Mouse (Mus musculus): ENCODE measurements around the gene 1700001L19Rik. TPM values are rescaled to one million over a fixed set of nuclear protein-coding genes. Genes with fewer than 3 reads are reported as not detected.

1700001L19Rik gene
- polyA plus RNA-seq, 1 experiment from 2014 or later = 1.1 TPM

DNA sequence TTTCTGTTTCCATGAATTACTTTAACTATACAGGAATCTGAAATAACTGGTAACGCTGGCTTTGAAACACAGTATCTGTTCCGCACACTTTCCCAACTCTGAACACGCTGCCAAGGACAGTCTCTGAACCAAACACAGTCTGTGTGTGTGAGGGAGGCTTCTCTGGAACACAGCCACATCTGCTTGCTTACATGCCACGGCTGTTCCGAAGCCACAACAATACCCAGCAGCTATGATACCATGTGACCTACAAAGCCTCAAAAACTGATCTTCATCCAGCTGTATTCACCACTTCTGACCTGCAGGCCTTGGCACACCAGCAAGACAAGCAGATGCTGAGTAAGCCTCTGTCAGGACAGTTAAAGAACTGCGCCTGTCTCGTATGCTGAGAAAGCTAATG lies 19.3 kb upstream of the 1700001L19Rik start:
- no peaks in the 10 kb centered on the region for H3K27me3 ChIP-seq (ENCODE audit: control insufficient read depth, insufficient read depth, low read length)
- no peak overlapping the region for H3K4me3 ChIP-seq (ENCODE audit: low read depth, low read length)
- no peak overlapping the region for H3K9ac ChIP-seq (ENCODE audit: low read length)
- H3K4me1 ChIP-seq (replicated peaks; ENCODE audit: control insufficient read depth, insufficient read depth, low read length) = peaks cover 4% of the 10 kb centered on the region; the same call in 1 of the 2 replicates
- DNase-seq (ENCODE audit: low spot score) = no peak
- no peak for ATAC-seq (replicated peaks; ENCODE audit: low FRiP score)
- 92% methylated on average over 7 of the region's 7 CpGs for WGBS
- H3K27ac ChIP-seq (ENCODE audit: low read depth, low read length) = no peak overlapping the region
- H3K9me3 ChIP-seq (ENCODE audit: control insufficient read depth, low read length) = no peaks in the 10 kb centered on the region
- no peaks in the 10 kb centered on the region; the same call in 1 of the 2 replicates for H3K36me3 ChIP-seq (ENCODE audit: control insufficient read depth, insufficient read depth, low read length)
- no peak overlapping the region for H3K4me2 ChIP-seq (ENCODE audit: low read depth, low read length, severe bottlenecking)

DNA sequence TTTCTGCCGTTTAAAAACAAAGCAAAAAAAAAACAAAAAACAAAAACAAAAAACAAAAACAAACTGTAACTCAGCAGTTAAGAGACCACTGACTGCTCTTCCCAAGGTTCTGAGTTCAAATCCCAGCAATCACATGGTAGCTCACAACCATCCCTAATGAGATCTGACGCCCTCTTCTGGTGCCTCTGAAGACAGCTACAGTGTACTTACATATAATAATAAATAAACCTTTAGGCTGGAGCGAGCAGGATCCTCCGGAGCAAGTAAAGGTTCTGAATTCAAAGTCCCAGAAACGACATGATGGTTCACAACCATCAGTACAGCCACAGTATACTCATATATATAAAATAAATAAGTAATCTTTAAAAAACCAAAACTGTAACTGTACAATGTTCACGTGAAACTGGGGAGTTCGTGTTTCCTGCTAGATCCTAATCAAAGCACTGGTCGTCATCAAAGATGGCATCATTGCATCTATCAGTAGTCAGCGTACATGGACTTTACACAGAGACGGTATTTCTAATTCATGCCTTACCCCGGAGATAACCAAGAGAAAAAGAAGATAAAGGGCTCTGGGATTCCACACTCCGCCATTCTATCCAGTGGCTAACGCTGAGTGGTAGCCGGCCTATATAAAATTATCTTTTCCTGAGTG lies 16.0 kb upstream of the 1700001L19Rik start:
- Histone ChIP-seq H3K36me3 (ENCODE audit: control insufficient read depth, insufficient read depth, low read length) (peaks cover 6% of the 10 kb centered on the region; the same call in 1 of the 2 replicates), H3K9ac (ENCODE audit: low read length) (peak overlapping the region; percentile 79), H3K9me3 (ENCODE audit: control insufficient read depth, low read length) (no peaks in the 10 kb centered on the region), H3K27me3 (ENCODE audit: control insufficient read depth, insufficient read depth, low read length) (no peaks in the 10 kb centered on the region), H3K27ac (ENCODE audit: low read depth, low read length) (no peak overlapping the region; the same call in 1 of the 2 replicates), H3K4me2 (ENCODE audit: low read depth, low read length, severe bottlenecking) (peak overlapping the region; percentile 54), H3K4me3 (ENCODE audit: low read depth, low read length) (peak overlapping the region; percentile 78), H3K4me1 (replicated peaks; ENCODE audit: control insufficient read depth, insufficient read depth, low read length) (peaks cover 4% of the 10 kb centered on the region; the same call in 1 of the 2 replicates)
- 28% methylated on average over 14 of the region's 14 CpGs for WGBS
- DNase-seq (ENCODE audit: low spot score) = no peak
- no peak for ATAC-seq (replicated peaks; ENCODE audit: low FRiP score)

DNA sequence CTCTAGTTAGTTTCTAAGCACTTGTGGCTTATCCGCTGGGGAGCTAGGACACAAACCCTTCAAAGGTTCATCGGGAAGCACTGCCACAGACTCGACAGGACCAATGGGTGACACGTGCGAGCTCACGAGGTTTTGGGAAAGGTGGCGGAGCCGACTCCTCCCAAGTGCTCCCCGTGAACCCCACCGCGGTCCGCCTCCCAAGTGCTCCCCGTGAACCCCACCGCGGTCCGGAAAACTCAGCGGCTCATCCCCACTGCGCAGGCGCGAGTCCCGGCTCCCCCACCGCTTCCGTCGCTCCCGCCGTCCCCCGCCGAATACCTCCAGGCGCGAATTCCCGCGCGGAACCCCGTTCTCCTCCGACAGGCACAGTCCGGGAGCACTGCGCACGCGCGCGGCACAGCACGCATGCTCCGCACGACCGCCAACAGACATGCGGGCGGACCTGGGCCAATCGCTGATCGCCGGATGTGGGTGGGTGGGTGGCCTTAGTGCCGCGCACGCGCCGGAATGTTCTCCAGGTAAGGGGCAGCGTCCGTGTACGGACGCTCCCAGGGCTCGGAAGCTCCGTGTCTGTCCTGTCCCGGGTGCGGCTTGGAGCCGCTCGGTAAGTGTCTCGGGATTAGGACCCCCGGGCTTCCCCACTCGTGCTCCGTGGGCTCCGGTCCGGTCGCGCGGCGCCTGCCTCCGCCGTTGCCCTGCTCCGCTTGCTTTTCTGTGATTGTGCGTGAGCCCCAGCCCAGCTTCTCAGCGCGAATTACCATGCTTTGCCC lies 15.3 kb upstream of the 1700001L19Rik start, which contains the start of the genes Mtrr and Fastkd3:
TSS of gene Mtrr (minus strand) at position 403 of the 770 bp plus-strand sequence.
TSS of gene Fastkd3 (plus strand) at position 488 of the 770 bp plus-strand sequence.
- H3K4me2 ChIP-seq (ENCODE audit: low read depth, low read length, severe bottlenecking) = peak within 1 kb of the TSS; percentile 91
- DNase-seq (ENCODE audit: low spot score) = peak; percentile 99
- H3K36me3 ChIP-seq (ENCODE audit: control insufficient read depth, insufficient read depth, low read length) = peaks cover 6% of the 10 kb centered on the region; the same call in 1 of the 2 replicates
- peak within 1 kb of the TSS; percentile 78 for H3K4me3 ChIP-seq (ENCODE audit: low read depth, low read length)
- ATAC-seq (replicated peaks; ENCODE audit: low FRiP score) = peak; percentile 99
- no peaks in the 10 kb centered on the region for H3K27me3 ChIP-seq (ENCODE audit: control insufficient read depth, insufficient read depth, low read length)
- peaks cover 4% of the 10 kb centered on the region; the same call in 1 of the 2 replicates for H3K4me1 ChIP-seq (replicated peaks; ENCODE audit: control insufficient read depth, insufficient read depth, low read length)
- peak within 1 kb of the TSS; percentile 79 for H3K9ac ChIP-seq (ENCODE audit: low read length)
- H3K9me3 ChIP-seq (ENCODE audit: control insufficient read depth, low read length) = no peaks in the 10 kb centered on the region
- under 1% methylated on average over 76 of the region's 81 CpGs for WGBS
- peak within 1 kb of the TSS; percentile 59; the same call in 1 of the 2 replicates for H3K27ac ChIP-seq (ENCODE audit: low read depth, low read length)

DNA sequence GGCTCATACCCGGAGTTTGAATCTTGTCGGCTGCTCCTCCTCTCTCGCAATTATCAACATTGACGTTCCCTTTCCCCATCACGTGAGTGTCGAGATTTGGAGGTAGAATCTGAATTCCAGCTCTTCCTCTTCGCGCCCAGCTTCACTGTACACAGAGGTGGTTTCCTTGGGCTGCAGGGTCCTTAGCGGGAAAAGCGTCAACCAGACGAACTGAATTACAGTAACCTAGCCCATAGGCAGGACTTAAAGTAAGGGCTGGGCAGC lies 14.8 kb upstream of the 1700001L19Rik start:
- no peaks in the 10 kb centered on the region for H3K27me3 ChIP-seq (ENCODE audit: control insufficient read depth, insufficient read depth, low read length)
- 0% methylated on average over 11 of the region's 11 CpGs for WGBS
- H3K4me1 ChIP-seq (replicated peaks; ENCODE audit: control insufficient read depth, insufficient read depth, low read length) = peaks cover 4% of the 10 kb centered on the region; the same call in 1 of the 2 replicates
- peak overlapping the region; percentile 37; the same call in 1 of the 2 replicates for H3K27ac ChIP-seq (ENCODE audit: low read depth, low read length)
- peak overlapping the region; percentile 91 for H3K4me2 ChIP-seq (ENCODE audit: low read depth, low read length, severe bottlenecking)
- H3K4me3 ChIP-seq (ENCODE audit: low read depth, low read length) = peak overlapping the region; percentile 78
- ATAC-seq (replicated peaks; ENCODE audit: low FRiP score) = no peak; the same call in 1 of the 2 replicates
- DNase-seq (ENCODE audit: low spot score) = no peak
- H3K9me3 ChIP-seq (ENCODE audit: control insufficient read depth, low read length) = no peaks in the 10 kb centered on the region
- peak overlapping the region; percentile 79 for H3K9ac ChIP-seq (ENCODE audit: low read length)
- H3K36me3 ChIP-seq (ENCODE audit: control insufficient read depth, insufficient read depth, low read length) = peaks cover 6% of the 10 kb centered on the region; the same call in 1 of the 2 replicates

DNA sequence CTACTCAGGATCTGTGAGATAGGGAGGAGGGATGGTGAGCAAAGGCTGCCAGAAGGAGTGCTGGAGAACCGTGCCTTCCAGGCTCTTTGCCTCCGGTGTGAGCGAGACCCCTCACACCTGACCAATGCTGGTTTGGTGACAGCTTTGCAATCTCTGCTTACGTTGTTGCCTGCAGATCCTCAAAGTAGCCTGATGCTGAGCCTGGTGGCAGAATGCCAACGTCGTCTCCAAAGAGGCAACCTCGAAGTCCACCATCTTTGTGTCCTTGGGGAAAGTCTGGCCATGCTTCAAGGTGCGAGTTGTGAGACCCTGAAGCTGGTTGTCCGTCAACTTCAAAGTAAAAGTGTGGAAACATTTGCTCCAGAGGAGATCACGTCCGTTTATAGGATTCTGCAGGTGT lies 13.3 kb upstream of the 1700001L19Rik start:
- H3K4me1 ChIP-seq (replicated peaks; ENCODE audit: control insufficient read depth, insufficient read depth, low read length) = peaks cover 4% of the 10 kb centered on the region; the same call in 1 of the 2 replicates
- no peaks in the 10 kb centered on the region for H3K9me3 ChIP-seq (ENCODE audit: control insufficient read depth, low read length)
- no peak overlapping the region for H3K4me3 ChIP-seq (ENCODE audit: low read depth, low read length)
- no peak overlapping the region for H3K27ac ChIP-seq (ENCODE audit: low read depth, low read length)
- WGBS = 94% methylated on average over 11 of the region's 11 CpGs
- no peak overlapping the region for H3K9ac ChIP-seq (ENCODE audit: low read length)
- DNase-seq (ENCODE audit: low spot score) (no peak), ATAC-seq (replicated peaks; ENCODE audit: low FRiP score) (no peak)
- H3K4me2 ChIP-seq (ENCODE audit: low read depth, low read length, severe bottlenecking) = no peak overlapping the region
- peaks cover 16% of the 10 kb centered on the region for H3K36me3 ChIP-seq (ENCODE audit: control insufficient read depth, insufficient read depth, low read length)
- H3K27me3 ChIP-seq (ENCODE audit: control insufficient read depth, insufficient read depth, low read length) = no peaks in the 10 kb centered on the region

DNA sequence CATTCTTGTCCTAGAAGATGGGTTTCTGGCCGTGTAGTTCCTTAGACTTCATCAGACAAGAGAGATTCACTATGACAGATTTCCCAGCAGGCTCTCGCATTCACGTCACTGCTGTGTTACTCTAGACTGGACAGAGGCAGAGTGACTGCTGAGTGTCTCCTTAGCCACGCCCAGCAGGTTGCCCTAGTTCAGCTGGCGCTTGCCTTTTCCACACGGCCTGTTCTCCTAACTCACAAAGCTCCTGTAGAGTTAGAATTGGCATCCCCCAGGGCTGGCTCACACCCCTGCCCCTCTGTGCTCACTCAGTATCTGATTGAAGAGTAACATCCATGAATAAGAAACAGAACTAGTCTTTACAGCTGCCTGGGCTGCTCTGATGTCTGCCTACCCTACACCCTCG lies 11.8 kb upstream of the 1700001L19Rik start:
- no peak overlapping the region for H3K9ac ChIP-seq (ENCODE audit: low read length)
- H3K4me3 ChIP-seq (ENCODE audit: low read depth, low read length) = no peak overlapping the region
- H3K36me3 ChIP-seq (ENCODE audit: control insufficient read depth, insufficient read depth, low read length) = peaks cover 16% of the 10 kb centered on the region
- no peaks in the 10 kb centered on the region for H3K9me3 ChIP-seq (ENCODE audit: control insufficient read depth, low read length)
- H3K27me3 ChIP-seq (ENCODE audit: control insufficient read depth, insufficient read depth, low read length) = no peaks in the 10 kb centered on the region
- WGBS = 87% methylated on average over 7 of the region's 7 CpGs
- peaks cover 4% of the 10 kb centered on the region; the same call in 1 of the 2 replicates for H3K4me1 ChIP-seq (replicated peaks; ENCODE audit: control insufficient read depth, insufficient read depth, low read length)
- H3K4me2 ChIP-seq (ENCODE audit: low read depth, low read length, severe bottlenecking) = no peak overlapping the region
- ATAC-seq (replicated peaks; ENCODE audit: low FRiP score) (no peak), DNase-seq (ENCODE audit: low spot score) (no peak)
- no peak overlapping the region for H3K27ac ChIP-seq (ENCODE audit: low read depth, low read length)

DNA sequence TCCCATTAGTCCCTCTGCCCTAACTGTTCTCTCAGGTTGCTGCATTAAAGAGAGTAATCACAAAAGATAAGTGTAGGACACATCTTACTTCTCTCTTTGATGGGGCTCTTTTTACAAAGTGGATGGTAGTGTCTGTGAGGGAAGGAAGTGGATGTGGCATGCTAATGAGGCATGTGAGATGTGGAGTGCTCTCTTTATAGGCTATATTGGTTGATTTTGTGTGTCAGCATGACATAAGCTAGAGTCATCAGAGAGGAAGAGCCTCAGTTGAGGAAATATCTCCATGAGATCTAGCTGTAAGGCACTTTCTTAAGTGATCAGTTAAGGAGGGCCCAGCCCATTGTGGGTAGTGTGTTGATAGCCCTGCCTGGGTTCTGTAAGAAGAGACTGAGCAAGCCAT lies 8.9 kb upstream of the 1700001L19Rik start:
- Histone ChIP-seq H3K36me3 (ENCODE audit: control insufficient read depth, insufficient read depth, low read length) (peaks cover 27% of the 10 kb centered on the region), H3K4me3 (ENCODE audit: low read depth, low read length) (no peak overlapping the region), H3K9ac (ENCODE audit: low read length) (no peak overlapping the region), H3K4me1 (replicated peaks; ENCODE audit: control insufficient read depth, insufficient read depth, low read length) (no peaks in the 10 kb centered on the region), H3K27me3 (ENCODE audit: control insufficient read depth, insufficient read depth, low read length) (no peaks in the 10 kb centered on the region), H3K27ac (ENCODE audit: low read depth, low read length) (no peak overlapping the region), H3K4me2 (ENCODE audit: low read depth, low read length, severe bottlenecking) (no peak overlapping the region), H3K9me3 (ENCODE audit: control insufficient read depth, low read length) (no peaks in the 10 kb centered on the region)
- no peak for ATAC-seq (replicated peaks; ENCODE audit: low FRiP score)
- no peak for DNase-seq (ENCODE audit: low spot score)

DNA sequence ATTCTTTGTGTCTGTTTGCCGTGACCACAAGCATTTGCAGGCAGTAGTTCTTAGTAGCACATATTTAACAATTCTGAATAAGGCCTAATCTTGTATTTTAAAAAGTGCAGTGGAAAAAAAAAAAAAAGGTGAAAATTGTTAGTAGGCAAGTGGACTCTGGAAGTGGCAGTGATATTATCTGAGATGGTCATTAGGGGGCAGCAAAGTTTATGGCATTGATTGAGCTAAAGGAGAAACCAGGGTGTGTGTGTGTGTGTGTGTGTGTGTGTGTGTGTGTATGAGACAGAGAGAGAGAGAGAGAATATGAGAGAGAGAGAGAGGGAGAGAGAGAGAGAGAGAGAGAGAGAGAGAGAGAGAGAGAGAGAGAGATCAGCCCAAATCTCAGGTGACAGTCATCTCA lies 3.4 kb upstream of the 1700001L19Rik start:
- Histone ChIP-seq H3K4me2 (ENCODE audit: low read depth, low read length, severe bottlenecking) (no peak overlapping the region), H3K27me3 (ENCODE audit: control insufficient read depth, insufficient read depth, low read length) (no peaks in the 10 kb centered on the region), H3K9me3 (ENCODE audit: control insufficient read depth, low read length) (no peaks in the 10 kb centered on the region), H3K4me1 (replicated peaks; ENCODE audit: control insufficient read depth, insufficient read depth, low read length) (no peaks in the 10 kb centered on the region), H3K36me3 (ENCODE audit: control insufficient read depth, insufficient read depth, low read length) (peaks cover 11% of the 10 kb centered on the region), H3K4me3 (ENCODE audit: low read depth, low read length) (no peak overlapping the region), H3K27ac (ENCODE audit: low read depth, low read length) (no peak overlapping the region), H3K9ac (ENCODE audit: low read length) (no peak overlapping the region)
- ATAC-seq (replicated peaks; ENCODE audit: low FRiP score) (no peak), DNase-seq (ENCODE audit: low spot score) (no peak)
- WGBS = 69% methylated on average over 1 of the region's 1 CpGs
